Mouse (Mus musculus) urinary bladder, adult 2 months (tissue): Measurements from ENCODE around the gene Carns1. TPM values are rescaled to one million over a fixed set of nuclear protein-coding genes. Genes with fewer than 3 reads are reported as not detected.

Experiments used
- DNase-seq: peaks from one replicate; pipeline ENCODE4 v3.0.0; 2022; ENCODE audit warnings: low spot score
- polyA plus RNA-seq: library from polyadenylated mRNA; depleted of rRNA; stranded (reverse); fragments of >200 nt; gene quantifications from 2 replicates; pipeline ENCODE4 v1.2.3, GENCODE M21; 2012; rRNA removed

Gene Carns1
- polyA plus RNA-seq: 18.7 and 21.7 TPM in 2 replicates

GRCm38 (mm10) chr19:4175368-4175947 is at the start of gene Carns1:
TSS of gene Carns1 (minus strand) at chr19:4175479.
- no peak for DNase-seq

GRCm38 (mm10) chr19:4222165-4222564 is 46.9 kb upstream of the Carns1 start:
- no peak for DNase-seq

- no peak for DNase-seq
Observed at GRCm38 (mm10) chr19:4220957-4221743, 45.9 kb upstream of the Carns1 start.

DNA sequence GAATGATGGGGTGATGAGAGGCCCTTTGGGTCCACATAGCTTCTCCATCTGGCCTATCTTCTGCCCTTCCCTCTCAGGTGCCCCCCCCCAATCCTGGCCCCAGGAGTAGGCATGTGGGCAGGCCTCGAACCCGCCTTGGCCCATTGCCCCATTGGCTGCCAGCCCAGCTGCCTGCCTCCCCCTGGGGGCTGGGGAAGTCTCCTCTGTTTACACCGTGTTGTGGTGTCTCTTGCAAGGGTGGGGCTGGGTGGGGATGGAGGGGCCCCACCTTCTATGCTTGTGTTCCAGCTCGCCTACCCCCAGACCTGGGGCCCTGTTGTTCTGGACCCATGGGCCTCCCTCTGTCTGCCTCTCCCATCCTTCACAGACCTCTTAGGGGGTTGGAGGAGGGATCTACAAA is 45.1 kb upstream of the Carns1 start:
- DNase-seq: no peak

DNA sequence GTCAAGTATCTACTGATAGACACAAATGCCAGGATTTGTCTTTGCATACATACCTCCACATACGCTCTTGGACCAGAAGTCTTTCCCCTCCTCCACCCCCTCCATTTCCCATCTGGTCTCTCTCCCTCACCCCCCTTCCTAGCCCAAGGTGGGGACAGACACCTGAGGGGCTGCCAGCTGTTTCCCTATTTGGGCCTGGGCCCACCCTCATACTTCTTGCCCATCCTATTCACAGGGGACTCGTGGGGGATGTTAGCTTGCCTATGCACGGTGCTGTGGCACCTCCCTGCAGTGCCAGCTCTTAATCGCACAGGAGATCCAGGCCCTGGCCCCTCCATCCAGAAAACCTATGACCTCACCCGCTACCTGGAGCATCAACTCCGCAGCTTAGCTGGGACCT is 44.7 kb upstream of the Carns1 start:
- no peak for DNase-seq

DNA sequence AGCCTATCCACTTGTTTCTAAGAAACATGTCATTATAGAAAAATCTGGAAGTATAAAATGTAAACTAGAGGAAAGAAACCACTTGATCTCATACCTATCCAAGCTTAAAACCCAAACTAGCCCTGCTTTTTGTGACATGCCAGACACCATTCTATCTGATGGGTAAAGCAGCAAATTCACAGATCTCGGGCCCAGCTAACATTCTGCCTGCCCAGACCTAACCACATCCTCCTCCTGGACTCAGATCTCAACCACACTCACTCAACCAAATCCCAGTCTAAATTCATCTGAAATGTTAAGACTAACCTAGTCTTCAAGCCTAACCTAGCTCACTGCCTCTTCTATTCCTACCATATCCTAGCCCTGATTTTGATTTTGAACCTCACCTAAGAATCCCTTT is 43.5 kb upstream of the Carns1 start:
- no peak for DNase-seq

DNA sequence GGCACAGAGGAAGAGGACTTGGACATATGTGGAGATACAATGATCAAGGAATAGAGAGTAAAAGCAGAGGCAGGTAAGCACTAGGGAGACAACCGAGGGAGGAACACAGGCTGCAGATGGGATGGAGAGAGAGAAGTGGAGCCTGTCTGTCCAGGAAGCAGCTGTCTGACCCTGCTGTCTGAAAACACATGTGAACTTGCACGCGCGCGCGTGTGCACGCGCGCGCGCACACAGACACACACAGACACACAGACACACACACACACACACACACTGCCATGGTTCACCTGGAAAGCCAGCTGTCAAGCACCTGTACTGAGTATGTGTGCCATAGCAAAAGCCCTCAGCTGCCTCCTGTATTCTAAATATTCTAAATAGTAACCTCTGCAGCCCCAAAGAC is 43.0 kb upstream of the Carns1 start:
- no peak for DNase-seq

- no peak for DNase-seq
Observed at GRCm38 (mm10) chr19:4217855-4218254, 42.6 kb upstream of the Carns1 start.

GRCm38 (mm10) chr19:4217140-4217539 is 41.9 kb upstream of the Carns1 start:
- DNase-seq: no peak

- DNase-seq: peak; percentile 33
Observed at GRCm38 (mm10) chr19:4216041-4216685, 40.9 kb upstream of the Carns1 start.

DNA sequence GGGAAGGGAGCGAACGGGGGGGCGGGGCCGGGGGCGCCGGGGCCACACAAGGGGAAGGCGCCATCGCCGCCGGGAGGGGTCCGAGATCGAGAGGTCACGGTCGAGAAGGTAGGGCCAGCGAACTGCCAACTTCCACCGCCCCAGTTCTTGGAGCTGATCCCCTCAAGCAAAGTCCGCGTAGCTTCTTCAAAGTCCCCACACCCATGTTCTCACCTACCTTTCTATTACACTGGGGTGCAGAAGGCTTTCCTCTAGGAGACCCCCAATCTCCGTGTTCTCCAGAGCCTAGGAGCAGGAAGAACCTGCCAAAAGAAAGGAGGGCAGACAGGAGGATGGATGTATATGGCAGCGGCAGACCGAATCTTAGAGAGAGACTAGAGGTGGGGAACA is 40.2 kb upstream of the Carns1 start:
- DNase-seq: no peak

DNA sequence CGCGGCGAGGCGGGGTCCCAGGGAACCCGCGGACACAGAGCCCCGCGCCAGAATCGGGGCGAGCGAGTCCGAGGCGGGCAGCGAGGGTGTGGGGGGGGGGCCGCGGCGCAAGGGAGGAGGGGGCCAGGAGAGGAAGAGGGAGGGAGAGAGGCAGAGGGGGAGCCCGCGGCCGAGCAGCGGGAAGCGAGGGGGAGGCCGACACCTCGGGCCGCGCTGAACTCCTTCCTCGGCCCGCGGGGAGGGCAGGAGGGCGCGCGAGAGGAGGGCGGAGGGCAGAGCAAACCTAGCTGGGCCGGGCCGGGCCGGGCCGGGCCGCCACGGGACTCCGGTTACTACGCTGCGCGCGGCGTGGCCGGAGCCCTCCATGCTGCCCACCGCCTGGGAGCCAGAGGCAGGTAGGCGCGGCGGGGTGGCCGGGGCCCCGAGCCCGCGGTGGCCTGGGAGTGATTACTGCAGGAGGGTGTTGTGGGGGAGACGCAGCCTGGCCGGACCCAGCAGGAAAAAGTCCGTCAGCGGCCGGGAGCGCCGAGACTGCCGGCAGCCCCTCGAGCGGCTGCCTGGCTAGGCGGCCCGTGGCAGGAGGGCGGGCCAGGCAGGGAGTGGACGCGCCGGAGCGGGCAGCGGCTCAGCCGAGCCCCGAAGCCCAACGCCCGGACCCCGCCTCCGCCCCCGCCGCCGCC is 39.6 kb upstream of the Carns1 start:
- DNase-seq: peak; percentile 39

- peak; percentile 56 for DNase-seq
Observed at GRCm38 (mm10) chr19:4214071-4214770, 38.9 kb upstream of the Carns1 start, which contains the start of the genes Clcf1 and AC109138.7. TSS of gene Clcf1 (plus strand) at chr19:4214238. TSS of gene AC109138.7 (plus strand) at chr19:4214357.

DNA sequence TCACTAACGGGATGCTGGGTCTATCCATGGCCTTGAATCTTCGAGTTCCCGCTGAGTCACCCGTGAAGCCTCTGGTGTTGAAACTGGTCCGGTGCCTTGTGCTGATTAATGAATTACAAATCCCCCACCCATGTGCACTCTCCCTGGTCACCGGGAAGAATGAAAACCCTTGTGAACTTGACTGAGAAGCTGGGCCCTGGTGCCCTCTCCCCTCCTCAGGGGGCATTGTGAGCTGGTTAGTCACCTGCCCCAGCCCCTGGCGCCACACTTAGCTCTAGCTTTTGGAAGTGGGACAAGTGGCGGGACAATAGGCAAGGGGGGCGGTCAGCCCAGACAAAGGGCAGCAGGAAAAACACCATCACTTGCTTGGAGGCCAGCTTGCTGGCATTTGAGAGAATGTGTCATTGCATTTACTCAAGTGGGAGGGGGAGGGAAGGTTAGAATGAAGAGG is 38.3 kb upstream of the Carns1 start:
- no peak for DNase-seq

DNA sequence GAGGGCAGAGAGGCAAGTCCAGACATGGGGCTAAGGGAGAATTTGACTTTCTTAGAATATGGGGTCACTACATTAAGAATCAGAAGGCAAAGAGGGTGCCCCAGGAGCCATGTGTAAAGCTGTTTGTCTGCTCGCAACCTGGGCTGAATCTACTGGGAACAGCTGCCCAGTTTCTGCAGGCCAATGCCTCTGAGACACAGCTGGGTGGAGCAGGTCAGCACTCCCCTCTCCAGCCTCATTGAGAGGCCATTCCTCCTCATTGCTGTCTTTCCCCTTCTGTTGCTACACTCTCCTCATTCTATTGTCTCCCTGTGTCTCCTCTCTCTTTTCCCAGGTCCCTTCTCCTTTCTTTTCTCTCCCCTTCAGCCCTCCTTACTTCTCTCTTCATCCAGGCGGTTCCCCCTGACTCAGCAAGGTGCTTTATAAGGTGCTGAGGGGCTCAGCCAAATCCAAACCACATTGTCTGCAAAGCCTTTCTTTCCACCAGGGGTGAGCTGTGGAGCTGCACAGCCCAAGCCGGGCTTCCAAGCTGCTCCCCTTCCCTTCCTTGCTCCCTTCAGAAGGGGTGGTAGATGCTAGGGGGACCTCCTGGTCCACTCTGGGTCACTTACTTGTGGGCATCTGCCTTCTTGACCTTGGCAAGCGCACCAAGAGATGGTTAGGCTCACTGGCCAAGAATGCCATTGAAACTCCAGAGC is 36.8 kb upstream of the Carns1 start:
- DNase-seq: no peak

- no peak for DNase-seq
Observed at GRCm38 (mm10) chr19:4208563-4208962, 33.3 kb upstream of the Carns1 start.

DNA sequence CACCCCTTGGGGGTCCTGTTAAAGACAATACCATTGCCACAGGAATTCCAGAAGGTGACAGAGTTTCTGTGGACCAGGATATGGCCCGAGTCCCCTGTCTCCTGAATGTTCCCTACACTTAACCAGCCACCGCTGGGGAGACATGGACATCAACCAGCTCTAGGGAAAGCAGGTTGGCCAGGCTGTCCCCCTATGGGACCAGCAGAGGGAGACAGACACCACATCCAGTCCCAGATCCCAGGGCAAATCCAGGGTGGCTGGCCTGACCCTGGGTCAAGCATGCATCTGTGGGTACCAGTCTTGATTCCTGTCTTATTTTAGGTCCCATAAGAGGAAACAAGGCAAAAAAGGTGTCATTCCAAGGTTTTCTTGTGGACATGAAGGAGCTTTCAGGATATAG is 31.7 kb upstream of the Carns1 start:
- DNase-seq: no peak

DNA sequence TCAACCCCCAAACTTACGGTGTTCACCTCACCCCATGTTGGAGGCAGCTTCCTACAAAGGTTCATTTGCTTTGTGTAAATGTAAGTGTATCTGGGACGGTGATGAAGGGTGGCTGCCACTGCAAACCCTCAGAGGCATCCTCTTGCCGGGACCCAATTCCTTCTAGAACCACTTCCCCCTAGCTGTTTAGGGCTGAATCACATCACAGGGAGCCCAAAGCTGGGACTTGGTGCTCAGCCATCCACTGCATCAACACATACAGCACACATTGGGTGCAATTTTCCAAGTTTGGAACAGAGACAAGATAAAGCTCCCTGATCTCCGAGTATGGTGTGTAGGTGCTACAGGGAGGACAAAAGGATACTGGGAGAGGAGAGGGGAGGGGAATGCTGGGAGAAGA is 29.6 kb upstream of the Carns1 start:
- no peak for DNase-seq

GRCm38 (mm10) chr19:4203604-4204326 is 28.5 kb upstream of the Carns1 start:
- DNase-seq: no peak

DNA sequence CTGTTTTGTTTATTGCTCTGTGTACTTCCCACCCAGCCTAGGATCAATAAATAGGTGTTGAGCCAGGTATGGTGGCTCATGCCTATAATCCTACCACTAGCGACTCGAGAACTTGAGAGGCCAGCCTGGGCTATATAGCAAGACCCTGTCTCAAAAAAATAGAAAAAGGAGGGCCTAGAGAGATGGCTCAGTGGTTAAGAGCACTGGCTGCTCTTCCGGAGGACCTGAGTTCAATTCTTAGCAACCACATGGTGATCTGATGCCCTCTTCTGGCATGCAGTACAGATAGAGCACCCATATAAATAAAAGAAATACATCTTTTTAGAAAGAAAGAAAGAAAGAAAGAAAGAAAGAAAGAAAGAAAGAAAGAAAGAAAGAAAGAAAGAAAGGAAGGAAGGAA is 27.9 kb upstream of the Carns1 start:
- DNase-seq: no peak
